Mouse (Mus musculus) kidney, adult 2 months (tissue): ENCODE results near the gene Epas1.

ENCODE experiments used
- CTCF ChIP-seq: fragments of 200-500 bp; conservative IDR thresholded peaks from 2 replicates; pipeline ENCODE4 v1.5.1; 2011; ENCODE audit warnings: low read depth, mild to moderate bottlenecking, control low read depth, low read length, moderate library complexity, mixed read lengths; ENCODE audit not compliant: insufficient read depth, insufficient read length
- POLR2A ChIP-seq: fragments of 200-500 bp; IDR thresholded peaks from one replicate; pipeline ENCODE4 v1.6.1; 2011; ENCODE audit warnings: low read depth, low read length, control low read depth

- TF ChIP-seq POLR2A, result no peak
- no peak for TF ChIP-seq CTCF
Measured at GRCm38 (mm10) chr17:86870586-86870985, 117.1 kb downstream of the Epas1 start.
